Mouse (Mus musculus) C2C12 (cell line): ENCODE measurements at regions not wholly inside any gene's neighbourhood (a gene's known extent, or its start where the extent isn't known, plus 50 kb on each side); places are given as distances from the start of the nearest gene placed in this dataset.

ENCODE experiments used
- H3K27me3 ChIP-seq: one replicate; pipeline ENCODE4 v1.6.1; 2011; ENCODE audit not compliant: control insufficient read depth, insufficient read depth, insufficient read length
- H3K36me3 ChIP-seq: one replicate; pipeline ENCODE4 v1.6.1; 2011; ENCODE audit not compliant: control insufficient read depth, insufficient read depth
- H3K4me3 ChIP-seq: one replicate; pipeline ENCODE4 v1.5.1; 2011; ENCODE audit warnings: mild to moderate bottlenecking, control low read depth; ENCODE audit not compliant: poor library complexity, insufficient read depth, severe bottlenecking
- H3K79me2 ChIP-seq: one replicate; pipeline ENCODE4 v1.6.1; 2011; ENCODE audit not compliant: control insufficient read depth, insufficient read depth
- H3K79me3 ChIP-seq: one replicate; pipeline ENCODE4 v1.6.1; 2011; ENCODE audit warnings: low read depth, control low read depth
- H3ac ChIP-seq: one replicate; pipeline ENCODE3; 2011; ENCODE audit warnings: low read depth; ENCODE audit not compliant: control insufficient read depth, insufficient read length
- CEBPB ChIP-seq: IDR thresholded peaks from one replicate; pipeline ENCODE4 v1.6.1; 2011; ENCODE audit warnings: low read depth, mild to moderate bottlenecking, control low read depth, moderate library complexity
- CTCF ChIP-seq: IDR thresholded peaks from one replicate; pipeline ENCODE4 v1.5.1; 2011; ENCODE audit not compliant: control insufficient read depth, insufficient read depth, insufficient read length
- FOSL1 ChIP-seq: IDR thresholded peaks from one replicate; pipeline ENCODE4 v1.8.0; 2011; ENCODE audit warnings: mild to moderate bottlenecking, low read length; ENCODE audit not compliant: poor library complexity, insufficient read depth, severe bottlenecking
- MAX ChIP-seq: IDR thresholded peaks from one replicate; pipeline ENCODE4 v1.6.1; 2011; ENCODE audit warnings: mild to moderate bottlenecking, control low read depth
- MYOD1 ChIP-seq: IDR thresholded peaks from one replicate; pipeline ENCODE4 v1.6.1; 2011; ENCODE audit warnings: low read depth; ENCODE audit not compliant: control insufficient read depth, insufficient read length
- MYOG ChIP-seq: IDR thresholded peaks from one replicate; pipeline ENCODE4 v1.6.1; 2011; ENCODE audit not compliant: control insufficient read depth, insufficient read length; ENCODE audit errors: extremely low read depth
- USF1 ChIP-seq: IDR thresholded peaks from one replicate; pipeline ENCODE4 v1.6.1; 2011; ENCODE audit warnings: low read depth, mild to moderate bottlenecking, control low read depth, moderate library complexity

- no peaks in the 10 kb centered on the region for H3K36me3 ChIP-seq
- no peaks in the 10 kb centered on the region for H3K79me3 ChIP-seq
- no peak overlapping the region for H3K4me3 ChIP-seq
- no peaks in the 10 kb centered on the region for H3K27me3 ChIP-seq
- H3ac ChIP-seq = no peak overlapping the region
- no peaks in the 10 kb centered on the region for H3K79me2 ChIP-seq
- TF ChIP-seq CTCF (no peak), MYOD1 (no peak), MAX (no peak), USF1 (no peak), FOSL1 (no peak), CEBPB (no peak), MYOG (no peak)
These were observed 569.0 kb upstream of the Robo1 start for GRCm38 (mm10) chr16:71739104-71739503.

DNA sequence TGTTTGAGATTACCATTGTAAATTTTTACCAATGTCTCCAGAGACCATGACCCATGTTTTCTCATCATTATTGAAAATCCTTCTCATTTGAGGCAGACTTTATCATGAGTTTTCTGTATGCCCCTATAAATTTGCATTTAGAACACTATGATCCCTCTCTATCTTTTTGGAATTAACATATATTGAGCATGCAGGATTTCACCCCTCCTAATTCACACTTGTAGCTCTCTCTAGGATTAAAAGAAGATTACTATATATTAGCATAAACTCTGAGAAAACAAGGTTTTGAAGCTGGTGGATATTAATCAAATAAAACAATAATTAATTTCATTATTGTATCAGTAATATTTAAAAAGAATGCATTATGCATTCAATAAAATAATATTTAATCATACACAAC, 527.2 kb upstream of the Robo1 start:
- no peaks in the 10 kb centered on the region for H3K79me3 ChIP-seq
- no peaks in the 10 kb centered on the region for H3K79me2 ChIP-seq
- no peak overlapping the region for H3ac ChIP-seq
- TF ChIP-seq FOSL1 = no peak
- H3K4me3 ChIP-seq = no peak overlapping the region
- H3K36me3 ChIP-seq = no peaks in the 10 kb centered on the region
- H3K27me3 ChIP-seq = no peaks in the 10 kb centered on the region

GRCm38 (mm10) chr16:71812840-71813239, 495.3 kb upstream of the Robo1 start:
- no peak overlapping the region for H3K4me3 ChIP-seq
- H3K36me3 ChIP-seq = no peaks in the 10 kb centered on the region

DNA sequence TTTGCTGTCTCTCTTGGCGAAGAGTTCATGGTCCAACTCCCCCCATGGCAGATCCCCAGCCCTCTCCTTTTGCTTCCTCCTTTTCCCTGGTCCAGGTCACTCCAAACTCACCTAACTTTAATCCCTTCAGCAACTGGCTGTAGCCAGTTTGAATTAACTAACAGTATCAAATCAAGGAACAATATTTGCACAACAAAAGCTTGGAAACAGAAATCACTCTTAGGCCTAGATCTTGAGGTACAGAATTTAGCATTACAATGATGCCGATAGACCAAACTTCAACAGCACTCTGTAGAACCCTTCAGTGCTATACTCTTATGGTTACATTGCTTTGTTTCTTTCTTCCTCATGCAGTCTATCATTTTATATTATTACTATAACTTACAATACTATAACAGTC, 472.8 kb upstream of the Robo1 start:
- Histone ChIP-seq H3K79me2 (no peaks in the 10 kb centered on the region), H3K4me3 (no peak overlapping the region), H3K27me3 (no peaks in the 10 kb centered on the region), H3K36me3 (no peaks in the 10 kb centered on the region), H3K79me3 (no peaks in the 10 kb centered on the region), H3ac (no peak overlapping the region)
- no peak for TF ChIP-seq CEBPB
- no peak for TF ChIP-seq MYOD1
- TF ChIP-seq MAX = no peak
- TF ChIP-seq MYOG = no peak
- TF ChIP-seq CTCF = no peak
- TF ChIP-seq FOSL1 = no peak
- TF ChIP-seq USF1 = no peak

More at GRCm38 (mm10) chr16:71812840-71813239, 495.3 kb upstream of the Robo1 start:
- H3K27me3 ChIP-seq = no peaks in the 10 kb centered on the region
- H3K79me2 ChIP-seq = no peaks in the 10 kb centered on the region
- H3ac ChIP-seq = no peak overlapping the region
- no peaks in the 10 kb centered on the region for H3K79me3 ChIP-seq
- TF ChIP-seq USF1 = no peak
- TF ChIP-seq CEBPB = no peak
- TF ChIP-seq MYOG = no peak
- no peak for TF ChIP-seq CTCF
- no peak for TF ChIP-seq MAX
- TF ChIP-seq MYOD1 = no peak
- TF ChIP-seq FOSL1 = no peak

DNA sequence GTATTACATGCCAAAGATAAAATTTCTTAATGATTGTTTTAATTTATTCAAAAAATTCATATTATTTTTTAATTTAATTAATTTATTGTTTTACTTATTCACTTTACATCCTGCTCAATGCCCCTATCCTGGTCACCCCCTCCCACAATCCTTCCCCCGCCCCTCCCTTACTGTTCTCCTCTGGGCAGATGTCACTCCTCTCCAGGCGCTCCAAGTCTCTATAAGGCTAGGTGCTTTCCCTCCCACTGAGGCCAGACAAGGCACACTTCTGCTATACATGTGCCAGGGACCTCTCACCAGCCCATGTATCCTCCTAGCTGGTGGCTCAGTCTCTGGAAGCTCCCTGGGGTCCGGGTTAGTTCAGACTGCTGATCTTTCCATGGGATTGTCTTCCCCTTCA, 458.0 kb upstream of the Robo1 start:
- Histone ChIP-seq H3ac (no peak overlapping the region), H3K4me3 (no peak overlapping the region), H3K27me3 (no peaks in the 10 kb centered on the region), H3K36me3 (no peaks in the 10 kb centered on the region), H3K79me2 (no peaks in the 10 kb centered on the region), H3K79me3 (no peaks in the 10 kb centered on the region)
- TF ChIP-seq MYOG (no peak), MAX (no peak), MYOD1 (no peak)

- Histone ChIP-seq H3K4me3 (no peak overlapping the region), H3K79me2 (no peaks in the 10 kb centered on the region), H3K79me3 (no peaks in the 10 kb centered on the region), H3K36me3 (no peaks in the 10 kb centered on the region), H3K27me3 (no peaks in the 10 kb centered on the region), H3ac (no peak overlapping the region)
- peak; percentile 78 for TF ChIP-seq MYOD1
- no peak for TF ChIP-seq FOSL1
- TF ChIP-seq CTCF = no peak
These were observed 456.4 kb upstream of the Robo1 start for GRCm38 (mm10) chr16:71851590-71852190.
